Mouse (Mus musculus): ENCODE data around the gene Slc16a4.

DNA sequence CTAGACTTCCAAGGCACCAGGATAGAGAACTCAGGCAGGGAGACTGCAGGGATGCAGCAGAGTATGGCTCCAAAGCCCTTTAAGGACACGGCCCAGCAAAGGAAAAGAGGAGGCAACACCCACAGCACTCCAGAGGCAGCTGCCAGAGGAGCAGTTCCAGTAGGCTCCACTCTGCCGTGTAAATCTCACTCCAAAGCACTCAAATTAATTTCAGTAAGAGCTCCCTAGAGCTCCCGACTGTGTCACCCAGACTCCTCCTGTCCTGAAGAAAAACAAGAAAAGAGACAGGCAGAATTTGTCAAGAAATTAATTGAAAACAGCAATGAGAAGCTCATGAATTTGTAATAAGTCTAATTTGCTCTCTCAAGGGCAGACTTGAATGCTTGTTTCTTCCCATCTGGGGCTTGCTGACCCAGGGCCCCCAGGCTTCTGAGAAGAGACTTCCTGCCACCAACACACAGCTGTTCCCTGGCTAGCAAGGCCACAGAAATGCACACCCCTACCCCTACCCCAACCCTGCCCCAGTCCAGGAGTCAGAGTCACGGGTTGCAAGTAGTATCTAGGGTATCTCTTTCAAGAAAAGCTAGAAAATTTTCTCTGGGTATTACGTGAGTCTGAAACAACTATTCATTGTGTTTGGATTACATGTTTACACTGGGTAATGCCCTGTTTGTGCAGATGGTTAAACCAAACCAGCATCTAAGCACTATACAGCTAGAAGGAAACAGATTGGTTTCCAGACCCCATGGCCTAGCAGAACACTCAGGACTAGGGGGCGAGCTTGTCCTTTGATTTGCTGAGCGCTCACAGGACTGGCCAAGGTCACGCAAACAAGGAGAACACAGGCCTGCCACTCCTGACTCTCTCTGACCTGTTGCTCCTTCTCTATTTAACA lies 29.8 kb upstream of the Slc16a4 start:
- TF ChIP-seq POLR2A (IDR thresholded peaks at IDR 0.05; ENCODE audit: borderline replicate concordance, low read depth, low read length) (no peak), CTCF (IDR thresholded peaks at IDR 0.05; ENCODE audit: low read depth, low read length) (no peak)

Measured in bone marrow macrophage, adult 2 months (primary cell).